Mouse (Mus musculus) E14TG2a.4 (cell line): ENCODE data around the gene Mafb.

ENCODE experiments used
- CTCF ChIP-seq: conservative IDR thresholded peaks from 2 replicates; pipeline ENCODE4 v1.5.1; 2014; ENCODE audit warnings: low read length
- POU5F1 ChIP-seq: IDR thresholded peaks from 2 replicates; pipeline ENCODE4 v1.6.1; 2014; ENCODE audit warnings: low read length, borderline replicate concordance

DNA sequence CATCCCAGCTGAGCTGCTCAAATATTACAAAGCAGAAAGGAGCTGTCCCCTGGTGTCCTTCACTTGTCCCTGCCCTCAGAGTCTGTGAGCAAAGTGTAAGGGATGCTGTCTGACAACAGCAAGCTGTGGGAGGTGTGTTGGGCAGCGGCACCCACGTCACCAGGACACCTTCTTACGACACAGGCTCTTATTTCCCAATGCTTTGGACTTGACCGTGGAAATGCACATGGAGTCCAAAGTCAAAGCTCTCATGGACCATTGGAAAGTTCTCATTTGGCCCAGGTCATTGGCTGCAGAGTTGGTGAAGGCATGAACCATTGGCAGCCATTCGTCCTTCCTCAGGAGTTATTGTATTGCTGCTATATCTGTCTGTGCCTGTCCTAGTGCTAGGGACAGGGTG, 27.3 kb downstream of the Mafb start:
- no peak for TF ChIP-seq CTCF
- no peak for TF ChIP-seq POU5F1
